Mouse (Mus musculus) fibroblast of lung, adult 2 months (primary cell): ENCODE measurements at regions not wholly inside any gene's neighbourhood (a gene's known extent, or its start where the extent isn't known, plus 50 kb on each side); places are given as distances from the start of the nearest gene placed in this dataset.
A peak's percentile ranks its signal among the peaks of the same experiment; 100 is the strongest.

Source experiments
- DNase-seq: peaks from one replicate; pipeline ENCODE4 v3.0.0-alpha.2; 2011; ENCODE audit warnings: low read depth

- DNase-seq = no peak
Observed at GRCm38 (mm10) chr14:58597810-58598209, 527.5 kb downstream of the Fgf9 start.

GRCm38 (mm10) chr14:58596936-58597335 lies 526.6 kb downstream of the Fgf9 start:
- DNase-seq = no peak

GRCm38 (mm10) chr14:58581806-58582205 lies 511.5 kb downstream of the Fgf9 start:
- no peak for DNase-seq

- peak; percentile 46 for DNase-seq
Observed at GRCm38 (mm10) chr14:58570021-58570420, 499.7 kb downstream of the Fgf9 start.

DNA sequence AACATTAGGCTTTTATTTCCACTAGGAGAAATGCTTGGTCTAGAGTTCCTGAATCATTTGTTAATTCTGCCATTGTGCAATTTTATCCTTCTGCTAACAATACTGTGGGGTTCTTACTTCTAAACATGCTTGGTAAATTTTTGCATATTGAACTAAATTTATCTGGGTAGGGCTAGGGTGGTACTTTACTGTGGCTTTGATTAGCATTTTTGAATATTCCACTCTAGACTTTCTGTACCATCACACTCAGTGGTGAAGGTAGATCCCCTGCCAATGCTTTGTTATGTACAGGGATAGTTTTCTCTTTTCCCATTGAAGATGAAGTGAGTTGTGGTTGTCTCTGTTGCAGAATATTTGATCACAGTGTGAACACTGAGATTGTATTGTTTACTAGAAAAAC lies 497.1 kb downstream of the Fgf9 start:
- DNase-seq = no peak

DNA sequence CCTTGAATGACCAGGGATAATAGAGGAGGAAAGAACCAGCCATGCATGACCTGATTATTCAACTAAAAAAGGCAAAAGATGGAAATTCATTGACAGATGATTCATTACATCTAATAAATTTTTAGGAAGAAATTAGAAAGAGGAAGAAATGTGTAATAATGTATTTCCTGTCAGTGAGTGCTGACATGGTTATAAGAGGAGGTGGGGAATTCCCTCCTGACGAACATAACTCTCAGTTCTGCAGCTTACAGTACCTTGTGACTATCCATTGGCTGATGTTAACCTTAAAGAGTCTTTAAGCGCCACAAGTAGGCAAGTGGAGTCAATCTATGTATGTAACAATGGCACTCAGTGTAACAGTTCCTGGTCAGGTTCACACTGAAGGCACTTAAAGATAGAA lies 492.7 kb downstream of the Fgf9 start:
- no peak for DNase-seq

DNA sequence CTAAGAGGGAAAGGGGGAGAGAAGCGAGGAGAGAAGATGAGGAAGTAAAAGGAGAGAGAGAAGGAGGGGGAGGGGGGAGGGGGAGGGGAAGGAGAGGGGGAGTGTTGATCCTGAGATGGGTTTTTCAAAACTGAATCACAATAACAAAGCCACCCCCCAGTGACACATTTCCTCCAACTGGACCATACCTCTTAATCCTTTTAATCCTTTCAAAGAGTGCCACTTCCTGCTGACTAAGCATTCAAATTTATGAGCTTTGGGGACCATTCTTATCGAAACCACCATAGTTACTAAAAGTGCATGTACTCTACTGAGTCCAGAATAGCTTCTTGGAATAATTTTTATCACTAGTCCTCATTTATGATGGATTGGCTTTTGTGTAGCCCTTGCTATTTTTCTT lies 480.4 kb downstream of the Fgf9 start:
- DNase-seq = no peak

GRCm38 (mm10) chr14:58545778-58546177 lies 475.4 kb downstream of the Fgf9 start:
- no peak for DNase-seq

DNA sequence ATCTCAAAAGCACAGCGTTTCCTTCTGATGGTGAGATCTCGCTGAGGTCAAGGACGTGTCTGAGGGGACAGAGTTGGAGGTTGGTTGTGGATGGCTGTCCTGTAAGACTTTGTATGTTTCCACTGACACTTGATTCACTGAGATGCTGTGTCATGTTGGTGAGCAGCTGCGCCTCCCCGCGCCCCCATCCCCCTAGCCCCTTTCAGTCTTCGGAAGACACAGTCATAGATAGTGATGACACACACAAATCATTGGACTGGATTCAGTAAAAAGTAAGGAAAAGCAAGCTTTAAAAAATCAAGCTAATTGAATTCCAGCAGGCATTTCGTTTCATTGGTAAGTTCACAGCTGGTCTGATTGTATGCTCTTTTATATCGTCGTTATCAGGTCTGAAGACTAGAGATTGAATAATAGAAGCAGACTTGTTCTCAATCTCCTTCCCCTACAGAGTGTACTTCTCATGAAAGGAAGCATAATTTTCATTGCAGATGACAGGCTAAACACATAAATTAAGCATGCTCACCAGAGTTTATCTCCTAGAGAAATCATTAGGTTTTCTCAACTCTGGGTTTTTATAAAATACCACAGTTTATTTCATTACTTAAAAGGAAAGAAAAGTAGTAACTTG lies 472.9 kb downstream of the Fgf9 start:
- no peak for DNase-seq

DNA sequence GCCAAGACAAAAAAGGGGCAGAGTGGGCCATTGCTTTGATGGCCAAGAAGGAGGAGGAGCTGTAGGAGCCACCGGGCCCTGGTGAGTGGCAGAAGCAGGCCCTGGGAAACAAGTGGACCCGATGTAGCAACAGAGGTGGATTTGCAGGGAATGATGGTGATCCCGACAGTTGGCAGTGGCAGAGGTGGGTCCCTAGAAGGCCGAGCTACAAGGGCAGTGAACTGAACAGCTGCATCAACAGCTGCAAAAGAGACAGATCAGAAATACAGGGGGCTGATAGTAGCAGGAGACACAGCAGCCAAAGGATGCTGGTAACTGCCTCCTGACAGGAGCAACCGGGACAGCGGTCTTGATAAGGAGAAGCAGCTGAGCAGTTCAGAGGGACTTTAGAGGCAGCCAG lies 467.8 kb downstream of the Fgf9 start:
- no peak for DNase-seq

DNA sequence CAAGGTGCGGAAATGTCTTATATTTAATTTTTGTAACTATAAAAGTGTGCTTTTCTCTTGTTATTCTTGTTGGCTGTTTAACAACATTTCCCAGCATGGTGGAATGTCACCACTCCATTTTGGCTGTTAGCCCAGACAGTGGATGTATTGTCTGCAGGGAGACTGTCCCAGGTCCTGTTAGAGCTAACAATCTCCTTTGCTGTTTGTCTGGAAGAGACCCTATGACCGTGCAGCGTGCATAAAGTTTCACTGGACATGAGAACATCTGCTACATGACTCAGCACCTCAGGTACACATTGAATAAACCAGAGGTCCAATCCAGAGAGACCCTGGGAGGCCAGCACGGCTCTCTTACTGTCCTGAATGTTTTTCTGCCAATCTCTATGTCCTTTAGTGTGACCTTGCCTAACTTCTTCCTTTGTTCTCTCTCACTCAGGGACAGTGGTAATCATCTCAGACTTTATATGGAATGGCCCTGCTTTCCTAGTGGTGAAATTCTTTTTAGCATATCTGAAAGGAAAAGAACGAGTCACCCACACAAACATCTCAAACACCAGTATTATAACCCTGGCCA lies 450.7 kb downstream of the Fgf9 start:
- DNase-seq = no peak

- no peak for DNase-seq
Observed at GRCm38 (mm10) chr14:58520384-58520783, 450.0 kb downstream of the Fgf9 start.

DNA sequence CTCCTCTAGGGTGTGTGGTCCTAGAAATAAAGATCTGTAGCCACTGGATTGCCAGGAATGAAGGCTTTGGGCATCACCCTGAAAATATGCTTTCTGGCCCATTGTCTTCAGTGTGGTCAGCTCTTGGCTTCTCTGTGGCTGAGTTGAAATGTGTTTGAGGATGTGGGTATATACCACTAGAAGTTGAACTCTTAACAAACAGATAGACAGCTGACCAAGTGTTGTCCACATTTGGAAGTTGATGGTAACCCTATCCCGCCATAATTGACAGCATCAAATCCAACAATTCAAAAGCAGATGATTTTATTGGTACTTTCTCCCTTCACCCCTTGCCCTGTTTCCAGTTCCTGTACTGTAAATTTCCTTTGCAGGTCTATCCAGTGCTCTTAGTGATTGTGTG lies 448.7 kb downstream of the Fgf9 start:
- DNase-seq = peak; percentile 34

GRCm38 (mm10) chr14:58516543-58516942 lies 446.2 kb downstream of the Fgf9 start:
- DNase-seq = no peak

- DNase-seq = no peak
Observed at GRCm38 (mm10) chr14:58512177-58512576, 441.8 kb downstream of the Fgf9 start.

DNA sequence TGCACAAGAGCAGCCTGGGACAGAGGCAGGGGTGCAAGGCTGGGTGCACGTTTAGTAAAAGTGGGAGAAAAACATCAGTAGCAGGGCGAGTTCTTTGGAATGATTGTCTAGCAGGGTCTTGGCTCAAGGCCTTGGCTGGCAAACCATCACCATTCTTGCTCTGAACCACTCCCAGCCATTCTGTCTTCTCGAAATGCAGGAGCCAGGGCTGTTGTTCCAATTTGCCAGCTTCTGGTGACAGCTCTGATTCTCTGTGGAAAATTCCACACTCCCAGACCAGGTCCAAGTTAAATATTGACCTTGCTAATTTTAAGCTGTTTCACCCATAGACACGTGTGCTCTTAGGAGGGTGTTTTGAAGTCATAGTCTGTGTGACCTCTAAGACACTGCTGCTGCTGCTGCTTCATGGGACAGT lies 441.2 kb downstream of the Fgf9 start:
- DNase-seq = no peak

- DNase-seq = no peak
Observed at GRCm38 (mm10) chr14:58510790-58511189, 440.4 kb downstream of the Fgf9 start.

GRCm38 (mm10) chr14:58509106-58509505 lies 438.8 kb downstream of the Fgf9 start:
- DNase-seq = no peak

DNA sequence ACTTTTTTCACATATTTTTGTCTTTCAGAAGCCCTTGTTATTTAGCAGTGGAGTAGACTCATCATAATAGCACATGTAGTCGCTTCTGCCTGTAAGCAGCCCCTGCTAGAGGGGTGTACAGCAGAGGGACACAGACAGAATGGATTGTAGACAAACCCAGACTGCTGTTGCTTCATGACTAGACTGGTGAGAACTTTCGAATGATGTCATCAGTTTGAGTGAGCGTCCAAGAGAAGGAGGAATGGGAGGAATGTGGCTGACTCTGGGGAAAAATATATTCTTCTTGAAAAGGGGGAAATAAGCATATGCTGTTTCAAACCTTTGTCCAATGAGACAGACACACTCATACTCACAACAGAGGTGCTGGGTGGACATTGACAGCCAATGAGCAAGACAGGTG lies 436.1 kb downstream of the Fgf9 start:
- DNase-seq = no peak

DNA sequence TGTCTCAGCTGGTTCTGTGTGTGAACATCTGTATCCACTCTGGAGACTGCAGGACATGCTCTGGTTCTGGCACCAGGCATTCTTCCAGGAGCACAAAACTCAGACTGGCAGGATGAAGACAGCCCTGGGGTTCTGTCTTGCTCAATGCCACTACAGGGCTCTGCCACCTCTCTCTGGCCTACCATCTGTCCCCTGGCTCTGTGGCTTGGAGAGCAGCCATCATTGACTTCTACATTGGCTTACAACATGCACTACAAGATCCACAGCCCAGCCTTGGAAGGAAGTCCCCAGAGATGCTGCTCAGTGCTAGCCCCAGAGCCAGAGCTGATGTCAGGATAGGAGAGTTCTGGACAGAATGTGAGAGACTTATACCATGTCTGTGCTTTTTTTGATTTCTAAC lies 435.5 kb downstream of the Fgf9 start:
- DNase-seq = no peak

DNA sequence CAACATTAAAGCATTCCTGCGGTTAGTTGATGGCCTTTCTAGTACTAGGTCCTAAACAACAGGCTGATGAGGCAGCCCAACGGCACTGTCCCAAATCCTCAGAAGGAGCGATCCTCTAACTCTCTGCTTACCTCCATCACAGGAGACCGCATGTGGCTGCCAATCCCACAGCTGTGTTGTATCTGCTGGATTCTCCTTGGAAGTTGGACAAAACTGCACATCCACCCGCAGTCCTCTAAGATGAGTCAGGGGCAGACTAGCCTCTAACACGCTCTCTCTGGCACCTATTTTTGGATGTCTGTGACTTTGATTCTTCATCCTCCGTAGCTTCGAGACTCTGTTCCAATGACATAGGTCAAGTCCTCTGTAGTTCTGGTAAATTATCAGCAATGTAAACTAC lies 432.5 kb downstream of the Fgf9 start:
- no peak for DNase-seq

DNA sequence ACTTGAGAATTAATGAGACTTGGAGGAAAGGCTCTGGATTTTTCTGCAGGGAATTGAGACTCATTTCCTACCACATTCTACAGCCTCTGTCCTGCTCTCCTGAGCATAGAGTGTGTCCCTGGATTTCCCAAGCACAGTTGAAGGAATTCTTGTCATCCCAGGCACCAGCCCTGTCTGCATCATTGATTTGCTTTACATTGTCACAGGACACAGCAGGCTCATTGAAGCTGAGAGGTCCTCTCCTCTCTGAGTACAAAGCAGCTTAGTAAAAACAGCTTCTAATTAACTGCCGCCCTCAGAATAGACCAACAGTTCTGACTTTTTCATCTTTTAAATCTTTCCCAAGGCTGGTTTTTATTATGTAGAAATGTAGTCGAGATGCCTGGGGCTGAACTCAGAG lies 429.7 kb downstream of the Fgf9 start:
- DNase-seq = no peak

DNA sequence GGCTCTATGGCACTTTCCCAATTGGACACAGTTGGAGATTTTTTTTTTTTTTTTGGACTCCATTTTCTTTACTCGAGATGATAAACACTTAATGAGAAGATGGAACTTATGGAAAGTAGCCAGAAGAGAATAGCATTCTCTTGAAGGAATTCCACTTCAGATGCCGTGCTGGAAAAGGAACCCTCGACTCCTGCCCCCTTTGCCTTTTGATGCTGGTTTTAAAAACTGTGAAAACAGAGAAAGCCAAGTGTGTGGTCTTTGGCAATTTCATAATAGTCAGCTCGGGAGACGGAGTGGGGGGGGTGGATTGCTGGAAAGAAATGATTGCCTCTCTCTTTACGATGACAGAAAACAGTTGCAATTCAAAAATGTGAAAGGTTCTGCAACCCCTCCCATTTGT lies 429.2 kb downstream of the Fgf9 start:
- no peak for DNase-seq

DNA sequence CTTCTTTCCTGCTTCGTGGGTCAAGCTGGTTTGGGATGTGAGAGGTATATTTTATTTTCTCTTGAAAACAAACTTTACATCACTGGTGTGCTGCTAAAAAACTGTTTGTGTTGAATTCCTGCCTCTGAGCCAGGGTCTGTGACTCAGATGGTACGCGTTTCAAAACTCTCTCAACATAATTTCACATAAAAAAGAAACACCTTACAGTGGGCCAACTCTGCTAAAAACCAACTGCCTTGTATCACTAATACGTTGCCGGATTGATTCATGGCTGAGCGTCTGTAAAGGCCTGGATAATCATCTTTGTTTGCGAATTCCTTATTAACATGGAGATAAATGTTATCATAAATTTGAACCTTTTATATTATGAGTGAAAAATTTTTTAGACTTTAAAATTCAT lies 428.7 kb downstream of the Fgf9 start:
- no peak for DNase-seq
